Mouse (Mus musculus) liver, adult 2 months (tissue): ENCODE results near the gene Kctd6.

ENCODE experiments used
- CTCF ChIP-seq: fragments of 200-500 bp; IDR thresholded peaks from 2 replicates; pipeline ENCODE4 v1.5.1; 2011; ENCODE audit warnings: low read depth, low read length, control low read depth
- POLR2A ChIP-seq: fragments of 200-500 bp; IDR thresholded peaks from 2 replicates; pipeline ENCODE4 v1.6.1; 2011; ENCODE audit warnings: low read length, control low read depth; ENCODE audit not compliant: insufficient read depth; ENCODE audit errors: extremely low read depth

DNA sequence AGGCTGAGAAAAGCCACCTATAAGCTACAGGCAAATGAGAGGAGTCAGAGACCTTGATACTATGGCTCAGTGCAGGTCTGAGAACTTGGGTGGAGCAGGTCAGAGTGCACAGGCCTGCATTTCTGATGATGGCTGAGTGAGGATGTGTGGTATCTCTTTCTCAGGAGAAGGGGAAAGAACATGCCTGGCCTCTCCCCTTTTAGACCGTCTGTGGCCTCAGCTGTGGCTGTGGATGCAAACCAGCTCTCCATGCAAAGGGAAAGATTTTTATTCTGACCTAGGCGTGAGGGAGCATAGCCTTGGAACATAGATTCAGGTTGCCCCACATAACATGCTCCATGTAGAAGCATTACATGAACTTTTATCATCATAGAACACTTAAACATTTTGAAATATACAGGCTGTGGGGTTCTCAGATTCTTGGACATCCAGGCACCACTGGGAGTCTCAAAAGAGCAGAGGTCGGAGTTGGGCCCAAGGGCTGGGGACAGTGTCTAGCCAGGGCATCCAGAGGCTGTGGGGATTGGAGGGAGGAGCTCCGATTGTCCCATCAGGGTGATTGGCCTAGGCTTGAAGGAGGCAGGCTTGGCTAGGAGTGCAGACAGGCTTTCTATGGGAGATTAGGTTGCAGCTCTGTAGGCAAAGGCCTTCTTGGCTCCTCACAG is 33.4 kb upstream of the Kctd6 start:
- TF ChIP-seq CTCF: no peak
- TF ChIP-seq POLR2A: no peak
